Mouse (Mus musculus): Measurements from ENCODE around the gene Olfr980.

DNA sequence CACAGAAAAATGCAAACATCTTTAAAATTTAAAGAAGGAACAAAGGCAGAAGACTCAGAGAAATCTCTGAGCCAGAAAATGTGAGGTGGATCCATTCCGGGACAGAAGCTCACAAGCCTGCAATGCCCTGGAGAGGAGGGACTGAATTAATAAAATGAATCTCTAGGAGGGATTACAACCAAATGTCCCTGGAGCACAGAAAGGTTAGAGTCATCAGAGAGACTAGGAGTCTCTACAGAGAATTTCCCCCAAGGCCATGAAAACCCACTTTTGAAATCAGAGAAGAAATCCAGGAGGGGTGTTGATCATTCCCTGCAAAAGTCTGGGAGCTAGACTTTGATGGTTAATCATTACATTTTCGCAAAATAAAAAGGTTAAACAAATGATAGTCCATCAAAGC is 17.6 kb downstream of the Olfr980 start, which contains the start of gene Olfr978:
- TF ChIP-seq MAX (IDR thresholded peaks at IDR 0.05; ENCODE audit: low read depth), result no peak
- TF ChIP-seq POLR2A (IDR thresholded peaks at IDR 0.05; ENCODE audit: insufficient read length, low read depth), result no peak
